Mouse (Mus musculus) CH12.LX (cell line): ENCODE measurements at regions not wholly inside any gene's neighbourhood (a gene's known extent, or its start where the extent isn't known, plus 50 kb on each side); places are given as distances from the start of the nearest gene placed in this dataset.

Experiments used
- DNase-seq: peaks from one replicate; pipeline ENCODE4 v3.0.0-alpha.2; 2013; ENCODE audit errors: extremely low read depth
- H3K27ac ChIP-seq: 2 replicates; pipeline ENCODE4 v1.5.1; 2012; ENCODE audit warnings: low read depth, mild to moderate bottlenecking, control low read depth, moderate library complexity; ENCODE audit not compliant: insufficient read depth
- H3K27me3 ChIP-seq: replicated peaks from 2 replicates; pipeline ENCODE3; 2012; ENCODE audit warnings: inconsistent platforms
- H3K36me3 ChIP-seq, 2 experiments: replicated peaks in 1 of 2; 2 replicates each; pipeline versions ENCODE3 to v1.6.1; 2012; ENCODE audit warnings: inconsistent platforms in 1 of 2, low read length in 1 of 2, mild to moderate bottlenecking in 1 of 2, mixed read lengths in 1 of 2, moderate library complexity in 1 of 2; ENCODE audit not compliant: control insufficient read depth in 1 of 2, insufficient read depth in 1 of 2
- H3K4me1 ChIP-seq, 2 experiments: 2 replicates each; pipeline ENCODE4 v1.6.1; 2012; ENCODE audit warnings: inconsistent platforms in 1 of 2, moderate library complexity in 1 of 2; ENCODE audit not compliant: insufficient read depth in 2 of 2, control insufficient read depth in 1 of 2
- H3K4me2 ChIP-seq: 2 replicates; pipeline ENCODE4 v1.6.1; 2012; ENCODE audit warnings: low read depth, mild to moderate bottlenecking, control low read depth; ENCODE audit not compliant: poor library complexity, insufficient read depth, severe bottlenecking
- H3K4me3 ChIP-seq, 3 experiments: fragments of 150-350 bp in 1 of 3; sonication (generic) in 1 of 3; replicated peaks in 1 of 3; 2 replicates each; pipeline versions ENCODE3 to v1.5.1; 2011 to 2012; ENCODE audit warnings: low read depth in 2 of 3, low read length in 2 of 3, mild to moderate bottlenecking in 2 of 3, moderate library complexity in 2 of 3, control low read depth in 1 of 3, improper control_type of control experiment in 1 of 3, inconsistent platforms in 1 of 3, mixed read lengths in 1 of 3; ENCODE audit not compliant: poor library complexity in 1 of 3
- H3K79me2 ChIP-seq: replicated peaks from 2 replicates; pipeline ENCODE4 v1.6.1; 2012; ENCODE audit warnings: mild to moderate bottlenecking, moderate library complexity; ENCODE audit not compliant: control insufficient read depth, poor library complexity, insufficient read depth, severe bottlenecking; ENCODE audit errors: extremely low read depth
- H3K9ac ChIP-seq: 2 replicates; pipeline ENCODE4 v1.6.1; 2012; ENCODE audit warnings: low read depth, mild to moderate bottlenecking, control low read depth, moderate library complexity; ENCODE audit not compliant: insufficient read depth
- H3K9me3 ChIP-seq: replicated peaks from 2 replicates; pipeline ENCODE3; 2012; ENCODE audit warnings: low read length, inconsistent platforms, mixed read lengths
- CHD2 ChIP-seq: IDR thresholded peaks from 2 replicates; pipeline ENCODE4 v1.6.1; 2011; ENCODE audit warnings: low read length, improper control_type of control experiment
- CTCF ChIP-seq, 2 experiments: IDR thresholded peaks in 1 of 2; conservative IDR thresholded peaks in 1 of 2; 2 replicates each; pipeline ENCODE4 v1.5.1; 2011 to 2012; ENCODE audit warnings: low read depth in 2 of 2, low read length in 2 of 2, improper control_type of control experiment in 1 of 2, inconsistent platforms in 1 of 2, mild to moderate bottlenecking in 1 of 2, moderate library complexity in 1 of 2
- E2F4 ChIP-seq: IDR thresholded peaks from 2 replicates; pipeline ENCODE4 v1.6.1; 2011; ENCODE audit warnings: low read depth, low read length, improper control_type of control experiment; ENCODE audit not compliant: insufficient replicate concordance
- ETS1 ChIP-seq: conservative IDR thresholded peaks from 2 replicates; pipeline ENCODE4 v1.6.1; 2012; ENCODE audit warnings: low read depth, mild to moderate bottlenecking, inconsistent platforms, low read length, improper control_type of control experiment, moderate library complexity
- HCFC1 ChIP-seq: IDR thresholded peaks from 2 replicates; pipeline ENCODE4 v1.6.1; 2012; ENCODE audit warnings: low read depth, mild to moderate bottlenecking, inconsistent platforms, low read length, improper control_type of control experiment
- IRF4 ChIP-seq: IDR thresholded peaks from 2 replicates; pipeline ENCODE4 v1.6.1; 2014; ENCODE audit warnings: low read depth, mild to moderate bottlenecking, inconsistent platforms, low read length, improper control_type of control experiment
- JUND ChIP-seq: conservative IDR thresholded peaks from 2 replicates; pipeline ENCODE4 v1.6.1; 2011; ENCODE audit warnings: low read depth, low read length, improper control_type of control experiment
- MAZ ChIP-seq: IDR thresholded peaks from 2 replicates; pipeline ENCODE4 v1.6.1; 2012; ENCODE audit warnings: low read depth, mild to moderate bottlenecking, inconsistent platforms, low read length, improper control_type of control experiment, moderate library complexity
- MXI1 ChIP-seq: IDR thresholded peaks from 2 replicates; pipeline ENCODE4 v1.6.1; 2011; ENCODE audit warnings: mild to moderate bottlenecking, low read depth, low read length, improper control_type of control experiment
- MYC ChIP-seq: IDR thresholded peaks from 2 replicates; pipeline ENCODE4 v1.6.1; 2011; ENCODE audit warnings: low read depth, mild to moderate bottlenecking, improper control_type of control experiment, low read length
- NELFE ChIP-seq: IDR thresholded peaks from 2 replicates; pipeline ENCODE4 v1.6.1; 2011; ENCODE audit warnings: low read depth, low read length, improper control_type of control experiment
- NRF1 ChIP-seq: IDR thresholded peaks from 2 replicates; pipeline ENCODE4 v1.6.1; 2014; ENCODE audit warnings: low read depth, mild to moderate bottlenecking, inconsistent platforms, low read length, improper control_type of control experiment, moderate library complexity
- POLR2A ChIP-seq: IDR thresholded peaks from 2 replicates; pipeline ENCODE4 v1.6.1; 2011; ENCODE audit warnings: low read depth, mild to moderate bottlenecking, improper control_type of control experiment, low read length
- RAD21 ChIP-seq: IDR thresholded peaks from 2 replicates; pipeline ENCODE4 v1.6.1; 2011; ENCODE audit warnings: low read depth, mild to moderate bottlenecking, low read length, improper control_type of control experiment, moderate library complexity
- SIN3A ChIP-seq: IDR thresholded peaks from 2 replicates; pipeline ENCODE4 v1.6.1; 2012; ENCODE audit warnings: low read length, improper control_type of control experiment, inconsistent platforms
- TBP ChIP-seq: conservative IDR thresholded peaks from 2 replicates; pipeline ENCODE4 v1.6.1; 2011; ENCODE audit warnings: low read depth, low read length, improper control_type of control experiment
- UBTF ChIP-seq: IDR thresholded peaks from 2 replicates; pipeline ENCODE4 v1.6.1; 2012; ENCODE audit warnings: low read depth, mild to moderate bottlenecking, inconsistent platforms, low read length, improper control_type of control experiment, moderate library complexity
- USF1 ChIP-seq: IDR thresholded peaks from 2 replicates; pipeline ENCODE4 v1.6.1; 2014; ENCODE audit warnings: low read depth, mild to moderate bottlenecking, inconsistent platforms, low read length, improper control_type of control experiment
- ZC3H11A ChIP-seq: IDR thresholded peaks from 2 replicates; pipeline ENCODE4 v1.6.1; 2012; ENCODE audit warnings: low read depth, mild to moderate bottlenecking, inconsistent platforms, low read length, improper control_type of control experiment
- ZKSCAN1 ChIP-seq: IDR thresholded peaks from 2 replicates; pipeline ENCODE4 v1.6.1; 2012; ENCODE audit warnings: low read depth, inconsistent platforms, low read length, improper control_type of control experiment, borderline replicate concordance
- dilution Hi-C: fragments of 300-500 bp; cut with MboI; formaldehyde crosslinking; loops from 2 replicates; pipeline ENCODE4 v1.14.3; 2020; ENCODE audit warnings: low sequenced_read_pairs; ENCODE audit not compliant: extremely low pct_unique_long_range_greater_than_20kb, extremely low pct_ligation_motif_present
- in situ Hi-C: fragments of 300-500 bp; cut with MboI; formaldehyde crosslinking; loops from 3 replicates; pipeline ENCODE4 v1.14.3; 2019; ENCODE audit warnings: low sequenced_read_pairs, low pct_ligation_motif_present, low pct_unique_long_range_greater_than_20kb, mixed read lengths

GRCm38 (mm10) chr4:125227194-125227593 lies 99.6 kb upstream of the Zc3h12a start:
- peaks cover 89% of the 10 kb centered on the region for H3K27me3 ChIP-seq
- no peaks in the 10 kb centered on the region for H3K79me2 ChIP-seq

GRCm38 (mm10) chr4:125222922-125223321 lies 95.3 kb upstream of the Zc3h12a start:
- Histone ChIP-seq H3K4me3 (no peak overlapping the region), H3K27me3 (peaks cover 90% of the 10 kb centered on the region), H3K79me2 (no peaks in the 10 kb centered on the region), H3K27ac (no peak overlapping the region), H3K4me2 (no peak overlapping the region), H3K9me3 (peaks cover 14% of the 10 kb centered on the region), H3K4me1 (no peaks in the 10 kb centered on the region), H3K9ac (no peak overlapping the region)
- dilution Hi-C loops = no loop called here
- no peak for DNase-seq
- in situ Hi-C loops = no loop called here
- TF ChIP-seq RAD21 (no peak), NELFE (no peak), UBTF (no peak), SIN3A (no peak)
- TF ChIP-seq, all 38 proteins: peak for 0
- no peaks in the 10 kb centered on the region for H3K36me3 ChIP-seq

More at GRCm38 (mm10) chr4:125227194-125227593, 99.6 kb upstream of the Zc3h12a start:
- in situ Hi-C loops (no loop called here), dilution Hi-C loops (no loop called here)
- no peak for DNase-seq
- no peaks in the 10 kb centered on the region for H3K36me3 ChIP-seq
- H3K4me3 ChIP-seq = no peak overlapping the region
- no peak overlapping the region for H3K4me2 ChIP-seq
- H3K4me1 ChIP-seq = no peaks in the 10 kb centered on the region
- no peak overlapping the region for H3K27ac ChIP-seq
- H3K9ac ChIP-seq = no peak overlapping the region
- no peak for TF ChIP-seq E2F4
- no peak for TF ChIP-seq HCFC1
- no peak for TF ChIP-seq POLR2A
- no peak for TF ChIP-seq ETS1
- no peak for TF ChIP-seq IRF4
- TF ChIP-seq MYC = no peak
- TF ChIP-seq MAZ = no peak
- no peak for TF ChIP-seq TBP
- TF ChIP-seq NRF1 = no peak
- TF ChIP-seq ZKSCAN1 = no peak
- no peak for TF ChIP-seq MXI1
- TF ChIP-seq ZC3H11A = no peak
- no peak for TF ChIP-seq USF1
- no peak for TF ChIP-seq CTCF (conservative IDR thresholded peaks at IDR 0.05 in 1 of 2, IDR thresholded peaks at IDR 0.05 in 1 of 2; ENCODE audit: low read depth in 2 of 2, low read length in 2 of 2)
- no peak for TF ChIP-seq JUND
- TF ChIP-seq CHD2 = no peak
- peaks cover 16% of the 10 kb centered on the region for H3K9me3 ChIP-seq
